Mouse (Mus musculus): ENCODE data around the gene Cox19. TPM values are rescaled to one million over a fixed set of nuclear protein-coding genes. Genes with fewer than 3 reads are reported as not detected.
A peak's percentile ranks its signal among the peaks of the same experiment; 100 is the strongest.

The Cox19 gene
- total and polyA plus RNA-seq, 3 experiments, result 10.0 to 40.8 (median 37.7) TPM

GRCm38 (mm10) chr5:139324691-139325394 is 26.4 kb downstream of the Cox19 start:
- no peak for DNase-seq (ENCODE audit: low spot score)

DNA sequence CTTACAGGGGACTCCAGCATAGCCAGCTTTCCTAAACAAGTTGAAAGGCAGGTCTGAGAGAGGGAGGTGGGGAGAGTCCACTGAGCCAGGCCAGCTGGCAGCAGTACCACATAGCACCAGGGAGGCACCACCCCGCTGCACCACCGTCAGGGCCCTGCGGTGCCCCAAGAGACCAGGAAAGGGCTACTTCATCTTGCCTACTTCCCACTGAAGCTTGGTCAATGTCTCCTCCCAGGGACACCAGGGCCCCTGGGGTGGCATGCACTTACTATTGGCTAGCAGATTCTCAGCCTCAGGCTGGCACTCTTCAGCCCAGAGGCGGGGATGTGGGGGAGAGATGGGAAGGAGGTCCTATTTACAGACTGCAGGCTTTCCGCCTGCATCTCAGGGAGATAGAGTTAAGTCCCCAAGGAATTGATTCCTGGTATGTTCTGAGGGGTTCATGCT is 27.1 kb downstream of the Cox19 start:
- Histone ChIP-seq H3K27me3 (ENCODE audit: insufficient read depth, low read length) (peaks cover 83% of the 10 kb centered on the region), H3K4me1 (ENCODE audit: insufficient read depth, low read depth, low read length) (peaks cover 16% of the 10 kb centered on the region), H3K4me3 (ENCODE audit: low read depth, low read length) (no peak overlapping the region), H3K9me3 (replicated peaks) (no peaks in the 10 kb centered on the region; the same call in 1 of the 2 replicates), H3K36me3 (replicated peaks) (no peaks in the 10 kb centered on the region)
- ATAC-seq (ENCODE audit: extremely low read depth, insufficient number of reproducible peaks, low FRiP score, poor library complexity, severe bottlenecking) (no peak), DNase-seq (ENCODE audit: low spot score) (no peak)
- TF ChIP-seq CTCF (IDR thresholded peaks at IDR 0.05; ENCODE audit: low read depth, low read length) (no peak), GATA2 (IDR thresholded peaks at IDR 0.05; ENCODE audit: borderline replicate concordance, low read depth, low read length) (no peak), TAL1 (conservative IDR thresholded peaks at IDR 0.05; ENCODE audit: low read depth, low read length) (no peak), POLR2AphosphoS5 (IDR thresholded peaks at IDR 0.05; ENCODE audit: insufficient replicate concordance, low read depth, low read length) (no peak), GATA1 (IDR thresholded peaks at IDR 0.05; ENCODE audit: borderline replicate concordance, low read length) (no peak)

More at GRCm38 (mm10) chr5:139324691-139325394, 26.4 kb downstream of the Cox19 start:
- Histone ChIP-seq H3K4me3 (ENCODE audit: low read depth, low read length) (peak overlapping the region; percentile 64), H3K27me3 (ENCODE audit: insufficient read depth, low read length) (peaks cover 87% of the 10 kb centered on the region), H3K4me1 (ENCODE audit: insufficient read depth, low read depth, low read length) (peaks cover 16% of the 10 kb centered on the region), H3K36me3 (replicated peaks) (no peaks in the 10 kb centered on the region), H3K9me3 (replicated peaks) (no peaks in the 10 kb centered on the region; the same call in 1 of the 2 replicates)
- TF ChIP-seq GATA2 (IDR thresholded peaks at IDR 0.05; ENCODE audit: borderline replicate concordance, low read depth, low read length), result no peak
- no peak for TF ChIP-seq TAL1 (conservative IDR thresholded peaks at IDR 0.05; ENCODE audit: low read depth, low read length)
- no peak for TF ChIP-seq POLR2AphosphoS5 (IDR thresholded peaks at IDR 0.05; ENCODE audit: insufficient replicate concordance, low read depth, low read length)
- TF ChIP-seq GATA1 (IDR thresholded peaks at IDR 0.05; ENCODE audit: borderline replicate concordance, low read length), result no peak
- no peak for TF ChIP-seq CTCF (IDR thresholded peaks at IDR 0.05; ENCODE audit: low read depth, low read length)
- no peak for ATAC-seq (ENCODE audit: extremely low read depth, insufficient number of reproducible peaks, low FRiP score, poor library complexity, severe bottlenecking)

DNA sequence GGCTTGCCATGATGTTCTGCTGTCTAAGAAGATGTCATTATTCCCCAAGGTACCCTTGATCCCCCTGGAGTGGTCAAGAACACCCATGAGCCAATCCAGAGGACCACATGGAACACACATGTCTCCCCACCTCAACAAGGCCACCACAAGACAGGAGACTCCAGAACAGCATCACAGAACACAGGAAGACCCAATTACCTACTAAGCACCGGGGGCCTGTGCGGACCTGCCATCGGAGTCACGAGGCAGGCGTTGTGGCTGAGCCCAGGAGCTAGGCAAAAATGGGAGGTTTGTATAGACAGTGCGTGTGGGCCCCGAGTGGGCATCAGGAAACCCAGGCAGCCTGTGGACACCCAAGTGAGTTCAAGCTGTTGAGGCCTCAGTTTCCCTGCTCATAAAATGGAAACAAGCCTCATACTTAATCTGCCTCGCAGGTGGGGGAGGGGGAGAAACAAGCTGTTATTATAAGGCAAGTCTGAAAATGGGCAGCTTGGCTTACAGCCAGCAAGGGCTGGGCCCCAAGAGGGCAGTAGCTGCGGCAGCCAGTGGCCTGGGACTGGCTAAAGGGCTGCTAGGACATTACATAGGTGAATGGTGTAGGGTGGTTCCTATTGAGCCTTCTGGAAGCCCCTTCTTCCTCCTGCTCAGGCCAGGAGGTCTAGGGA is 27.8 kb downstream of the Cox19 start:
- no peak for DNase-seq (ENCODE audit: low spot score)

GRCm38 (mm10) chr5:139321331-139321730 is 29.9 kb downstream of the Cox19 start:
- peaks cover 16% of the 10 kb centered on the region for H3K4me1 ChIP-seq (ENCODE audit: insufficient read depth, low read depth, low read length)
- ATAC-seq (ENCODE audit: extremely low read depth, insufficient number of reproducible peaks, low FRiP score, poor library complexity, severe bottlenecking) (no peak), DNase-seq (ENCODE audit: low spot score) (no peak)
- TF ChIP-seq GATA1 (IDR thresholded peaks at IDR 0.05; ENCODE audit: borderline replicate concordance, low read length), result no peak
- TF ChIP-seq TAL1 (conservative IDR thresholded peaks at IDR 0.05; ENCODE audit: low read depth, low read length), result no peak
- no peak for TF ChIP-seq CTCF (IDR thresholded peaks at IDR 0.05; ENCODE audit: low read depth, low read length)
- TF ChIP-seq POLR2AphosphoS5 (IDR thresholded peaks at IDR 0.05; ENCODE audit: insufficient replicate concordance, low read depth, low read length), result no peak
- no peak for TF ChIP-seq GATA2 (IDR thresholded peaks at IDR 0.05; ENCODE audit: borderline replicate concordance, low read depth, low read length)
- no peak overlapping the region for H3K4me3 ChIP-seq (ENCODE audit: low read depth, low read length)
- H3K27me3 ChIP-seq (ENCODE audit: insufficient read depth, low read length), result peaks cover 82% of the 10 kb centered on the region
- no peaks in the 10 kb centered on the region; the same call in 1 of the 2 replicates for H3K9me3 ChIP-seq (replicated peaks)
- H3K36me3 ChIP-seq (replicated peaks), result no peaks in the 10 kb centered on the region

More for the DNA sequence above, 27.8 kb downstream of the Cox19 start:
- Histone ChIP-seq H3K27me3 (ENCODE audit: insufficient read depth, low read length) (peaks cover 83% of the 10 kb centered on the region), H3K9me3 (replicated peaks) (no peaks in the 10 kb centered on the region; the same call in 1 of the 2 replicates), H3K36me3 (replicated peaks) (no peaks in the 10 kb centered on the region), H3K4me1 (ENCODE audit: insufficient read depth, low read depth, low read length) (peaks cover 16% of the 10 kb centered on the region), H3K4me3 (ENCODE audit: low read depth, low read length) (no peak overlapping the region)
- ATAC-seq (ENCODE audit: extremely low read depth, insufficient number of reproducible peaks, low FRiP score, poor library complexity, severe bottlenecking), result no peak
- TF ChIP-seq POLR2AphosphoS5 (IDR thresholded peaks at IDR 0.05; ENCODE audit: insufficient replicate concordance, low read depth, low read length) (no peak), GATA2 (IDR thresholded peaks at IDR 0.05; ENCODE audit: borderline replicate concordance, low read depth, low read length) (no peak), GATA1 (IDR thresholded peaks at IDR 0.05; ENCODE audit: borderline replicate concordance, low read length) (no peak), TAL1 (conservative IDR thresholded peaks at IDR 0.05; ENCODE audit: low read depth, low read length) (no peak)

DNA sequence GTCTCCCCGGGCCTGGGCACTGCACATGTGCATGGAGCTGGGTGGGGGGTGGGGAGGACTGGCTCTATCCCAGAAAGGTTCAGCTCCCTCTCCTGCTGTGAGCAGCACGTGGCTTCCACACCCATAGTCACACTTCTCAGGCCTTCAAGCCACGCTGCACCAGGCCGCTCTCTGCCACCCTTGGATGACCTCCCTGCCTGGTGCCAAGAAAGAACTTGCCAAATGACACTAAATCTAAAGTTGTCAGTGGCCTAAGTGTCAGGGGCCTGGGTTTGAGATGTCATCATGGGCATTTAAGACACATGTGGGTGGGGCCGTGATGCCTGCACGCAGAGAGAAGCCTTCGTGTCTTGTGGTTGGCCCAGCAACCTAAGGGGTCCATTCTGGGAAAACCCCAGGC is 30.8 kb downstream of the Cox19 start:
- Histone ChIP-seq H3K27me3 (ENCODE audit: insufficient read depth, low read length) (peaks cover 73% of the 10 kb centered on the region), H3K4me1 (ENCODE audit: insufficient read depth, low read depth, low read length) (peaks cover 8% of the 10 kb centered on the region), H3K4me3 (ENCODE audit: low read depth, low read length) (no peak overlapping the region), H3K36me3 (replicated peaks) (no peaks in the 10 kb centered on the region), H3K9me3 (replicated peaks) (no peaks in the 10 kb centered on the region; the same call in 1 of the 2 replicates)
- ATAC-seq (ENCODE audit: extremely low read depth, insufficient number of reproducible peaks, low FRiP score, poor library complexity, severe bottlenecking) (no peak), DNase-seq (ENCODE audit: low spot score) (no peak)
- TF ChIP-seq GATA2 (IDR thresholded peaks at IDR 0.05; ENCODE audit: borderline replicate concordance, low read depth, low read length) (no peak), POLR2AphosphoS5 (IDR thresholded peaks at IDR 0.05; ENCODE audit: insufficient replicate concordance, low read depth, low read length) (no peak), TAL1 (conservative IDR thresholded peaks at IDR 0.05; ENCODE audit: low read depth, low read length) (no peak), GATA1 (IDR thresholded peaks at IDR 0.05; ENCODE audit: borderline replicate concordance, low read length) (no peak), CTCF (IDR thresholded peaks at IDR 0.05; ENCODE audit: low read depth, low read length) (no peak)

Measured in G1E (cell line).